ENCODE assay signal across 12 mouse cellular contexts in the genomic region with DNA sequence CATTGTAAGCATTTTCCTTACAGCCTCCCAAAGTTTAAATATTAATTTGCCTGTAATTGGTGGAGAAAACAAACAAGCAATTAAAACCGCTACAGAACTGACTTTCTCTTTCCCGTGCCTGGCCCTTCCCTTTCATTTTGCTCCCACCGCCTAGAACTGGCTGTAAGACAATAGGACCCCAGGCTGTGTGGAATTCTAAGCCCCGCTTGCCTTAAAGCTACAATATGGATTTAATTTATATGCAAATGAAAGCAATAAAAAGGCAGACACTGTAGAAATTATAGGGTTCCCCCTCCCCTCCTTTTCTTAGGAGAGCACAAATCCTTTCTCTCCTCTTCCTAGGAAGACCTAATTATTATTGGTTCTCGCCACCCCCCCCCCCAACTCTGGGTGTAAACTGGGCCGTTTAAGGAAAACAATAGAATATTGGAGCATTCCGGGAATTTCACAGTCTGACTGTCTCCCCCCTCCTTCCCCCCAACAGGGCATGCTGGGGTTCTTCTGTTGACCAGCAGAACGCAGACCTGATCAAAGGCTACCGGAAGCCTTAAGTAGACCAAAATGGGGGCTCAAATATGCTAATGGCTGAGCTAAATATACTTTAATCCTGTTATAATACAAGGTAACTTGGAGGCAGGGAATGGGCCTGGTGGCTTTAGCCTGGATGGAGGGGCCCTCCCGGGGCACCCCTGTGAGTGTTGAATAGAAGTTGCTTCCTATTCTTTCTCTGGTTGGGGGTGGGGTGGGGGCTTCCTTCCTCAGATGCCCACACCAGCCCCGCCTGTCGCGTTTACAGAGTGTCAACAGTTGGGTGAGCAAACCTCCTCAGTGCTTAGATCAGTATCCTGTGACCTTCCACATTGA. TPM values are rescaled to one million over a fixed set of nuclear protein-coding genes. Genes with fewer than 3 reads are reported as not detected.
DNase-seq lines count a peak whose midpoint lies in the region; ATAC-seq lines count a peak whose summit lies in the region.
"Had no signal": no experiment of that assay in that cellular context is flagged by ENCODE, and none has a peak within 500 bp of the region (broad histone marks: within the 10 kb centered on the region; RNA-seq: fewer than 3 reads in every experiment).

No protein-coding gene starts in this region.

- no peaks in the 10 kb centered on the region for H3K9me3 ChIP-seq in heart, embryonic 16.5 days (replicated peaks; ENCODE audit: control insufficient read depth, low read length)
- no peaks in the 10 kb centered on the region for H3K9me3 ChIP-seq in forebrain, embryonic 15.5 days
- no peaks in the 10 kb centered on the region for H3K9me3 ChIP-seq in midbrain, embryonic 10.5 days (replicated peaks)

- no peaks in the 10 kb centered on the region for H3K27me3 ChIP-seq in heart, embryonic 16.5 days (ENCODE audit: control insufficient read depth, insufficient read depth, low read length)
- peaks cover 44% of the 10 kb centered on the region for H3K27me3 ChIP-seq in forebrain, embryonic 15.5 days
- peaks cover 47% of the 10 kb centered on the region for H3K27me3 ChIP-seq in midbrain, embryonic 10.5 days (ENCODE audit: low read depth, poor library complexity, severe bottlenecking)

- H3K4me3 ChIP-seq in heart, embryonic 16.5 days (ENCODE audit: low read length): no peak overlapping the region; the same call in 1 of the 2 replicates
- peak overlapping the region; percentile 19 for H3K4me3 ChIP-seq in forebrain, embryonic 15.5 days
- peak overlapping the region; percentile 36 for H3K4me3 ChIP-seq in midbrain, embryonic 10.5 days

- peak overlapping the region; percentile 27; the same call in 1 of the 2 replicates for H3K4me2 ChIP-seq in heart, embryonic 16.5 days (ENCODE audit: low read depth, low read length)
- H3K4me2 ChIP-seq in forebrain, embryonic 15.5 days (replicated peaks): peak overlapping the region; percentile 33

- no peak for ATAC-seq in heart, embryonic 16.5 days (replicated peaks; ENCODE audit: extremely low read depth, insufficient read depth, low FRiP score)
- peak; percentile 85 for ATAC-seq in forebrain, embryonic 15.5 days (replicated peaks)

- no peak overlapping the region for H3K27ac ChIP-seq in heart, embryonic 16.5 days (ENCODE audit: low read length)
- no peak overlapping the region for H3K27ac ChIP-seq in forebrain, embryonic 15.5 days (replicated peaks)
- H3K27ac ChIP-seq in midbrain, embryonic 10.5 days (replicated peaks): peak overlapping the region; percentile 78
- H3K27ac ChIP-seq: liver, embryonic 14.5 days had no signal

- WGBS in heart, embryonic 16.5 days: 29% methylated on average over 13 of the region's 13 CpGs
- WGBS in forebrain, embryonic 15.5 days: under 1% methylated on average over 13 of the region's 13 CpGs
- 2% methylated on average over 13 of the region's 13 CpGs for WGBS in midbrain, embryonic 10.5 days

- no peaks in the 10 kb centered on the region for H3K36me3 ChIP-seq in heart, embryonic 16.5 days (ENCODE audit: control insufficient read depth, insufficient read depth)
- no peaks in the 10 kb centered on the region for H3K36me3 ChIP-seq in forebrain, embryonic 15.5 days
- no peaks in the 10 kb centered on the region for H3K36me3 ChIP-seq in midbrain, embryonic 10.5 days

- H3K4me1 ChIP-seq in heart, embryonic 16.5 days (ENCODE audit: control insufficient read depth, insufficient read depth, low read length): no peaks in the 10 kb centered on the region
- peaks cover 11% of the 10 kb centered on the region for H3K4me1 ChIP-seq in forebrain, embryonic 15.5 days
- H3K4me1 ChIP-seq in midbrain, embryonic 10.5 days: peaks cover 42% of the 10 kb centered on the region

- no peak overlapping the region for H3K9ac ChIP-seq in heart, embryonic 16.5 days (ENCODE audit: low read length)
- peak overlapping the region; percentile 25; the same call in 1 of the 2 replicates for H3K9ac ChIP-seq in forebrain, embryonic 15.5 days (replicated peaks)
- H3K9ac ChIP-seq: liver, embryonic 14.5 days had no signal

- no peak for DNase-seq in heart, postnatal 4 days
- peak; percentile 76 for DNase-seq in ZHBTc4 (ENCODE audit: low read depth, low spot score)
- peak; percentile 76 for DNase-seq in midbrain, embryonic 10.5 days (ENCODE audit: low spot score)
- DNase-seq in right cerebral cortex, adult 2 months (ENCODE audit: low spot score in 2 of 2): no peak
- DNase-seq in gastrocnemius, postnatal 14 days: no peak
- no peak for DNase-seq in gastrocnemius, postnatal 25 days
- DNase-seq: adrenal gland, adult 2 months; heart, postnatal 14 days had no signal

- intact Hi-C loops in gastrocnemius, postnatal 14 days (cut with DNase I; ENCODE audit: low total_unique reads): no loop called here

RNA-seq across cellular contexts. Expression of a gene that starts 41.9 kb away (rescaled TPM):
- 0.07 TPM in 1 of 2 replicates, not detected in the other for polyA plus RNA-seq in heart, embryonic 16.5 days (2015; fragmentation: Nextera tagmentation; extraction: Ambion mirVana)
- total RNA-seq in heart, postnatal 4 days (2021): not detected
- not detected in 2 replicates for polyA plus RNA-seq in forebrain, embryonic 15.5 days (2015; fragmentation: Nextera tagmentation; extraction: Ambion mirVana)
- 5.2 and 5.6 TPM in 2 replicates for polyA plus RNA-seq in midbrain, embryonic 10.5 days (2016; fragmentation: Nextera tagmentation; extraction: Ambion mirVana)
- total RNA-seq in gastrocnemius, postnatal 14 days (2021): 1 to 10 TPM; 5.5 to 9.9 TPM
- total RNA-seq in gastrocnemius, postnatal 25 days (2021): 1 to 10 TPM in 1 of 2 experiments, under 1 TPM in 1; 0.43 to 6.9 TPM
- total RNA-seq: adrenal gland, adult 2 months; heart, postnatal 14 days had no signal
- polyA plus RNA-seq: stomach, embryonic 14.5 days had no signal

Comparison
In these comparisons a context has a peak if more than half of its experiments do, and no peak if none do; other contexts are left out.
1. DNase-seq: peak in ZHBTc4 (single experiment) and midbrain, embryonic 10.5 days (single experiment); none in heart, postnatal 4 days (single experiment), right cerebral cortex, adult 2 months (0 of 2), gastrocnemius, postnatal 14 days (single experiment) and gastrocnemius, postnatal 25 days (single experiment).